Mouse (Mus musculus) midbrain, embryonic 14.5 days (tissue): ENCODE measurements around the gene Tmprss6. TPM values are rescaled to one million over a fixed set of nuclear protein-coding genes. Genes with fewer than 3 reads are reported as not detected.

Experiments used
- ATAC-seq: fragments of 200-750 bp; cut with Nextera tagmentation; 2 replicates; pipeline ENCODE4 v1.8.0; 2017; ENCODE audit warnings: moderate number of reproducible peaks, moderate library complexity; ENCODE audit not compliant: low FRiP score, low TSS enrichment
- DNase-seq: peaks from one replicate; pipeline ENCODE4 v3.0.0-alpha.2; 2015
- H3K27ac ChIP-seq: fragments of 300-500 bp; sonication (generic); replicated peaks from 2 replicates; pipeline ENCODE4 v1.5.1; 2014; ENCODE audit warnings: mild to moderate bottlenecking, low read depth, low read length, moderate library complexity
- H3K27me3 ChIP-seq: fragments of 300-500 bp; sonication (generic); 2 replicates; pipeline ENCODE4 v1.6.1; 2014; ENCODE audit warnings: low read length, control low read depth, mixed read lengths; ENCODE audit not compliant: control insufficient read depth, insufficient read depth
- H3K36me3 ChIP-seq: fragments of 300-500 bp; sonication (generic); 2 replicates; pipeline ENCODE4 v1.6.1; 2014; ENCODE audit warnings: low read length, control low read depth; ENCODE audit not compliant: control insufficient read depth, insufficient read depth
- H3K4me1 ChIP-seq: fragments of 300-500 bp; sonication (generic); 2 replicates; pipeline ENCODE4 v1.6.1; 2014; ENCODE audit warnings: mild to moderate bottlenecking, antibody characterized with exemption, low read length, control low read depth; ENCODE audit not compliant: control insufficient read depth, insufficient read depth
- H3K4me2 ChIP-seq: fragments of 300-500 bp; sonication (generic); 2 replicates; pipeline ENCODE4 v1.6.1; 2014; ENCODE audit warnings: mild to moderate bottlenecking, low read length, moderate library complexity
- H3K4me3 ChIP-seq: fragments of 300-500 bp; sonication (generic); replicated peaks from 2 replicates; pipeline ENCODE4 v1.5.1; 2014; ENCODE audit warnings: low read depth, low read length
- H3K9ac ChIP-seq: fragments of 300-500 bp; sonication (generic); replicated peaks from 2 replicates; pipeline ENCODE4 v1.6.1; 2014; ENCODE audit warnings: mild to moderate bottlenecking, low read length, moderate library complexity
- H3K9me3 ChIP-seq: fragments of 300-500 bp; sonication (generic); 2 replicates; pipeline ENCODE4 v1.6.1; 2016; ENCODE audit warnings: low read length, control low read depth, mixed read lengths; ENCODE audit not compliant: control insufficient read depth
- WGBS: fragments of 180-500 bp; shearing (Covaris S2); extraction: QIAGEN DNeasy Blood & Tissue Kit; methylation state at CpG from one replicate; pipeline ENCODE4 v1.1.7; 2014; 5-methylcytosine and 5-hydroxymethylcytosine counted together
- polyA plus RNA-seq: library from polyadenylated mRNA; unstranded; fragments of >200 nt; fragmentation: Nextera tagmentation; extraction: Ambion mirVana; gene quantifications from 2 replicates; pipeline ENCODE4 v1.2.1, GENCODE M21; 2014

The Tmprss6 gene
- polyA plus RNA-seq, 1 experiment from 2014 or later = 0.43 TPM

DNA sequence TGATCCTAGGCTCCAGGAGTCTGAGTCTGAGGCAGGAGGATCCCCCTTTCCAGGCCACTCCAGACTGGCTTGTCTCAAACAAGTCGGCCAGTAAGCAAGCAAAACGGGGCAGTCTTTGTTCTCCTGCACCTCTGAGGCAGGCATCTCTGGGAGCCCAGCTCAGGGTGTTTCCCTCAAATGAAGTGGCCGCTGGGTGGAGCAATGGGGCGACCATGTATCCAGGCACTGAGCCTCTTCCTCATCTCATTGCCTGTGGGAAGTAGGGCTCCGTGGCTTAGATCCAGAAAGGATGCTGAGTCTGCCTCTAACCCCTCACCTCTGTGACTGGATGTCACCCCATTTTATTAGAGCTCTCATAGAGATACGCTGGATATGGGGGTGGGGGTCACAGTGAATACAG, 1.6 kb downstream of the Tmprss6 start:
- no peak overlapping the region for H3K27ac ChIP-seq
- H3K4me1 ChIP-seq = no peaks in the 10 kb centered on the region
- H3K4me3 ChIP-seq = no peak overlapping the region
- no peak overlapping the region for H3K4me2 ChIP-seq
- ATAC-seq = no peak
- WGBS = 40% methylated on average over 6 of the region's 6 CpGs
- no peaks in the 10 kb centered on the region for H3K27me3 ChIP-seq
- H3K9me3 ChIP-seq = no peaks in the 10 kb centered on the region
- no peak overlapping the region for H3K9ac ChIP-seq
- DNase-seq = no peak
- no peaks in the 10 kb centered on the region for H3K36me3 ChIP-seq

DNA sequence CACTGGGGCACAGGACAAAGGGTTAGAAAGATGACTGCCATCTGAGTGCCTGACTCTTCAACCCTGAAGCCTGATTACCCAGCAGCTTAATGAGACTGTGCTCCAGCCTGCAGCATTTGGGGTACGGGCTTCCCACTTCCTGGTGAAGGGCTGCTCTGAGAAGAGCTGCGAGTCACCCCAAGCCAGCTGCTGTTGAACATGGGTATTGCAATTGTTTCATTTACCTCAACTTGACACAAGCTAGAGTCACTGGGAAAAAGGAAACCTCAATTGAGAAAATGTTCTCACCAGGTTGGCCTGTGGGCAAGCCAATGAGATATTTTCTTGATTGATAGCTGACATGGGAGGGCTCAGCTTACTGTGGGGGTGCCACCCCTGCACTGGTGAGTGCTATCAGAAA, 5.5 kb downstream of the Tmprss6 start:
- ATAC-seq (no peak), DNase-seq (no peak)
- no peaks in the 10 kb centered on the region for H3K27me3 ChIP-seq
- H3K4me2 ChIP-seq = no peak overlapping the region
- WGBS = 83% methylated on average over 2 of the region's 2 CpGs
- no peaks in the 10 kb centered on the region for H3K9me3 ChIP-seq
- no peak overlapping the region for H3K9ac ChIP-seq
- H3K27ac ChIP-seq = no peak overlapping the region
- H3K4me1 ChIP-seq = no peaks in the 10 kb centered on the region
- no peak overlapping the region for H3K4me3 ChIP-seq
- no peaks in the 10 kb centered on the region for H3K36me3 ChIP-seq

DNA sequence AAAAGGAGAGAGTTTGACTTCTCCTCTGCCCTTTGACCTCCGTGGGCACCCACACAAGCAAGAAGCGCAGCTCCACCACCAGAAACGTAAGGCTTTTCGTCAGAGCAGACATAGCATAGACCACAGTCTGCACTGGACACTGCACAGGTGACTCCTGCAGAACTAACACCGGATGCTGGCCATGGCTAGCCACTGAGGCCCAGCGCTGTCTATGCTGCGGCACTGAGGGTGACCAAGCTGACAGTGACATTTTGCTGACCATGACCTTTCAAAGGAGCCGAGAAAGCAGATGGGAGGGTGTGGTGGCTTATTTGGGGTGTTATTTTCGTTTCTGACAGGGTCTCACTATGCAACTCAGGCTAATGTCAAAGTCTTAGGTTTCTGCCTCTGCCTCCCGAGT, 11.2 kb downstream of the Tmprss6 start:
- no peak overlapping the region for H3K4me2 ChIP-seq
- WGBS = 80% methylated on average over 10 of the region's 10 CpGs
- H3K27me3 ChIP-seq = no peaks in the 10 kb centered on the region
- no peaks in the 10 kb centered on the region for H3K36me3 ChIP-seq
- H3K9ac ChIP-seq = no peak overlapping the region
- no peak for DNase-seq
- ATAC-seq = no peak
- H3K27ac ChIP-seq = no peak overlapping the region
- H3K9me3 ChIP-seq = no peaks in the 10 kb centered on the region
- no peak overlapping the region for H3K4me3 ChIP-seq
- H3K4me1 ChIP-seq = no peaks in the 10 kb centered on the region

DNA sequence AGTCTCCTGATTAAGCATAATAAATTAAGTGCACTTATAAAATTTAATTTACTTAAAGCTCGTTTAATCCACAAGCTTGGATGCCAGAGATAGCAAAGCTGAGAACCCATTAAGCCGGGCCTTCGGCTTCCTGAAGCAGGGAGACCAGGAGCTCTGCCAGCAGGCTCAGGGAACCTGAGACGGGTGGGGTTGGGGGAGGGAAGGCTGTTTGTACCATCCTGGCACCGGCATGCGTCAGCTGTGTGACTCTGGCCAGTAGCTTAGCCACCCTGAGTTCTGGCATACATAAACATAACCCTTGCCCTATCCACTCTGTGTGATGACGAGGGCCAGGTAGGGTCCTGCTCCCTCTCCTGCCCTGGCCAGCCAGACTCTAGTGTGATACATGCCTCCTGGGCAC, 12.4 kb downstream of the Tmprss6 start:
- Histone ChIP-seq H3K4me3 (no peak overlapping the region), H3K36me3 (no peaks in the 10 kb centered on the region), H3K9ac (no peak overlapping the region), H3K4me1 (no peaks in the 10 kb centered on the region), H3K9me3 (no peaks in the 10 kb centered on the region), H3K4me2 (no peak overlapping the region), H3K27ac (no peak overlapping the region), H3K27me3 (no peaks in the 10 kb centered on the region)
- ATAC-seq (no peak), DNase-seq (no peak)
- WGBS = 56% methylated on average over 7 of the region's 7 CpGs

DNA sequence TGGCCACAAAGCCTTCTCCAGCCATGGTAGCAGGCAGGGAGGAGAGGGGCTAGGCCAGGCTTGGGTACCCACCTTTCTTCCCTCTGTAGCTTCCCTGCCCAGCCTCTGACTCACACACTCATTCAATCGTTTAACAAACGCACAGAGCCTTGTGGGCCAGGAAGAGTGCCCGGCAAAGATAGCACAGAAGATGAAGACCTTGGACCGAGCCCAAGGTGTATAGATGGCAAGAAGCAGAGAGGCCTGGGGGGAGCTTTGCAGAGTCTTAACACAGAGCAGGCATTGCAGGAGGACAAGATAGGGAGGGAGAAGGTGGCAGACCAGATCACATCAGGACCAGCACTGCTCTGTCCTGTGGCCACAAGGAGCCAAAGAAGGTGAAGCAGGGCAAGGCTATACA, 13.3 kb downstream of the Tmprss6 start:
- 75% methylated on average over 4 of the region's 4 CpGs for WGBS
- no peak overlapping the region for H3K9ac ChIP-seq
- ATAC-seq = no peak

DNA sequence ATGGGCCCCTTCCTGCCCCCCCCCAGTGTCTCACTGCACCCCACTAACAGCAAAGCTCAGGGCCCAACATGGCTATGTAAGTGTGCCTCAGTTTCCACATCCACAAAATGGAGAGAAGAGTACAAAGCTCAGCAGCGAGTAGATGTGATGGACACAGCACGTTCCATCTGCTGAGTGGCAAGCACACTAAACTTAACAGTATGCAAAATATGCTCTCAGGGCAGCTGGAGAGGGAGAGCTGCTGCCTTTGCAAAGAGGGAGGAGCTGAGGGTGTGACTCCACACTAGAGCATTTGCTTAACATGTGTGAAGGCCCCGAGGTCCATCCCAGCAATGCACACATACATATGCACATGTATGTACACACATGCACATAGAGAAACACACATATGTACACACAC, 15.5 kb downstream of the Tmprss6 start:
- WGBS = 89% methylated on average over 3 of the region's 3 CpGs
- Histone ChIP-seq H3K4me1 (peaks cover 8% of the 10 kb centered on the region; the same call in 1 of the 2 replicates), H3K9me3 (no peaks in the 10 kb centered on the region), H3K36me3 (no peaks in the 10 kb centered on the region), H3K4me2 (no peak overlapping the region), H3K27me3 (no peaks in the 10 kb centered on the region), H3K27ac (no peak overlapping the region), H3K4me3 (no peak overlapping the region), H3K9ac (no peak overlapping the region)
- ATAC-seq (no peak), DNase-seq (no peak)

More for the DNA sequence above, 13.3 kb downstream of the Tmprss6 start:
- H3K36me3 ChIP-seq = no peaks in the 10 kb centered on the region
- no peaks in the 10 kb centered on the region for H3K4me1 ChIP-seq
- H3K4me2 ChIP-seq = no peak overlapping the region
- H3K27ac ChIP-seq = no peak overlapping the region
- DNase-seq = no peak
- H3K27me3 ChIP-seq = no peaks in the 10 kb centered on the region
- no peak overlapping the region for H3K4me3 ChIP-seq
- no peaks in the 10 kb centered on the region for H3K9me3 ChIP-seq

DNA sequence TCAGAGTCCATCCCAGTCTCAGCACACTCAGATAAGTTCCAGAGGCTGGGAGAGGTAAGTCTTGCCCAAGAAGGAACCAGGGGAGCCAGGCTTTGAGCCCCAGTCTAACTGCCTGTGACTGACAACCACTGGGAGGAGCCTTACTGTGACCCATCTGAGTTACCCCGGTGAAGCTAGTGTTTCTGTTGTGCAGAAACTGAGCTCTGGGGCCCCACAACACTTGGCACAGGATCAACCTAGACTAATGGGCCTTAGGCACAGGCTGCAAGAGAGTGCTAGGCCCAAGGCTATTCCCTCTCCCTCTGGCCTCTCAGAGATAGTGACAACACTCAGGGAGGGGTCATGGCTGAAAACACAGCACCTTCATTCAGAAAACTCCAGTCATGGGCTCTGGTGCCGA, 17.2 kb downstream of the Tmprss6 start:
- Histone ChIP-seq H3K9ac (no peak overlapping the region), H3K36me3 (no peaks in the 10 kb centered on the region), H3K27ac (no peak overlapping the region), H3K9me3 (no peaks in the 10 kb centered on the region), H3K4me2 (no peak overlapping the region), H3K4me3 (no peak overlapping the region), H3K27me3 (no peaks in the 10 kb centered on the region), H3K4me1 (peaks cover 9% of the 10 kb centered on the region; the same call in 1 of the 2 replicates)
- no peak for ATAC-seq
- WGBS = 88% methylated on average over 2 of the region's 2 CpGs
- DNase-seq = no peak

DNA sequence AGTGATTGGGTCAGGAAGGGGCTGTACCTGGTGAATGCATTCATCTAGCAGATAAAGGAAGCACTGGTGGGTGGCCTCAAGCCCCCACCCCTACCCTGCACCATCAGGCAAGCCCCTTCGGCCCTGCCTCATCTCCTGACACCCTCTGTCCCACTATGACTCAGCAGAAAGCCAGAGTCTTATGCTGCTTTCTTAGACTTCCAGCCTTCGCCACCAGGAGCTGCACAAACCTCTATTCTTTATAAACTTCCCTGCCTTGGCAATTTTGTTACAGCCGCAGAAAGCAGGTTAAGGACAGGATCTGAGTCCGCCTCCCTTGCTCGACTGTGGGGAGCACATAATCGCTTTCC, 18.0 kb downstream of the Tmprss6 start:
- WGBS = 89% methylated on average over 6 of the region's 6 CpGs
- no peaks in the 10 kb centered on the region for H3K27me3 ChIP-seq
- H3K9me3 ChIP-seq = no peaks in the 10 kb centered on the region
- H3K36me3 ChIP-seq = no peaks in the 10 kb centered on the region
- H3K27ac ChIP-seq = no peak overlapping the region
- DNase-seq (no peak), ATAC-seq (no peak)
- H3K4me2 ChIP-seq = no peak overlapping the region
- H3K9ac ChIP-seq = no peak overlapping the region
- H3K4me1 ChIP-seq = peaks cover 9% of the 10 kb centered on the region; the same call in 1 of the 2 replicates
- H3K4me3 ChIP-seq = no peak overlapping the region

DNA sequence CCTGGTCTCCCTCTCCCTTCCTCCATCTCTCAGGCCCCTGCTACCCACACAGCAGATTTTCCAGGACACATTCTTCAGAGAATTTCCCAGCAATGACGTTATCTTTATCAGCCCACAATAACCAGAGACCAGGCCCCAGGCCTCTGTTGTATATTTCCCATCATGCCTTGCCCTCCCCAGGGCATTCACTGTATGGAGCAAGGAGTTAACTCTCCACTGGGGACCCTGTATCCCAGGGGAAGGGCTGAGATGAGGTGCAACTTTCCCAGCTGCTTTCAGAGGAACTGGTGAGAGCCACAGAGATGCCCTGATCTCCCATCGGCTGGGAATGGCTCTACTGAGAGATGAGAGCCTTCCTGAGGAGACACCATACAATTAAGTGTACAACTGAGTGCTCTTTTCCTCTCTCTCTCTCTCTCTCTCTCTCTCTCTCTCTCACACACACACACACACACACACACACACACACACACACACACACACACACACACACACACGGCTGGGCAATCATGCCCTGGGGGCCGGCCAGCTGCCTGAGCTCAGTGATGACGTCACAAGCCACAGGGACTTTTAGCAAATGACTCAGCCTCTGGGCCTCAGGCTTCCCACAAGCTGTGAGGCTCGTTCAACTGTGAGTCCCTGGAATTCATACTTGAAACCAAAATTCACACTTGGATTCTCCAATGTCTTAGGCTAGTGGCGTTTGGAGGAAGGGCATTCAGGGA, 18.6 kb downstream of the Tmprss6 start:
- Histone ChIP-seq H3K4me2 (no peak overlapping the region), H3K36me3 (no peaks in the 10 kb centered on the region), H3K4me3 (no peak overlapping the region), H3K9ac (no peak overlapping the region), H3K9me3 (no peaks in the 10 kb centered on the region), H3K27ac (no peak overlapping the region), H3K27me3 (no peaks in the 10 kb centered on the region), H3K4me1 (peaks cover 9% of the 10 kb centered on the region; the same call in 1 of the 2 replicates)
- DNase-seq (peak; percentile 64), ATAC-seq (no peak)
- WGBS = 41% methylated on average over 7 of the region's 7 CpGs
